Mouse (Mus musculus) adrenal gland, postnatal 25 days (tissue): ENCODE results near the gene Vmn1r90. TPM values are rescaled to one million over a fixed set of nuclear protein-coding genes. Genes with fewer than 3 reads are reported as not detected.
"Not testable (repeated sequence)": the region's sequence is repeated elsewhere in the genome, so short reads cannot be mapped to it uniquely, and the experiment has no call there.

Experiments
- DNase-seq: peaks from one replicate; pipeline ENCODE4 v3.0.0; 2021; ENCODE audit warnings: mixed read lengths
- long read RNA-seq: library from polyadenylated mRNA; stranded (forward); transcript quantifications from one replicate; pipeline ENCODE4 v2.0.0, GENCODE M21; 2021
- total RNA-seq: library from RNA; stranded (reverse); gene quantifications from 2 replicates; pipeline ENCODE4 v1.2.3, GENCODE M21; 2021

Gene Vmn1r90
- not detected in 2 replicates for total RNA-seq
- long read RNA-seq = 0 reads

- DNase-seq = no peak
Observed at GRCm38 (mm10) chr7:14563406-14563805, at the start of gene Vmn1r90. Vmn1r90 (minus strand) TSS chr7:14563506.

DNA sequence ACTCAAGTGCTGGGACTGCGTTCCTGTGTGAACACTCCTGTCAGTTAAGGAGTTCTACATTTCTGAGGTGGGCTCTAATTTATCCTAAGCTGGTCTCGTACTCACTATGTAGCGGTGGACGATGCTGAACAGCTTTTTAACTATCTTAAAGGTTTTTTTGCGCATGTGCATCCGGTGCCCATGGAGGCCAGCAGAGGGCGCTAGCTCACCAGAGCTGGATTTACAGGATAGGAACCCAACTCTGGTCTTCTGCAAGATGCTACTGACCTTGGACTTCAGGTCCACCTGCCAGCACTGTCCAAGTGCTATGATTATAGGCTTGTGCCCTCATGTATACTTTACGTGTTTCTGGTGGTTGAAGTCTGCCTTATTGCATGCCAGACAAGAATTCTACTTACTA, 29.7 kb upstream of the Vmn1r90 start:
- DNase-seq = not testable (repeated sequence)

- DNase-seq = no peak
Observed at GRCm38 (mm10) chr7:14552284-14552683, 11.0 kb downstream of the Vmn1r90 start.

DNA sequence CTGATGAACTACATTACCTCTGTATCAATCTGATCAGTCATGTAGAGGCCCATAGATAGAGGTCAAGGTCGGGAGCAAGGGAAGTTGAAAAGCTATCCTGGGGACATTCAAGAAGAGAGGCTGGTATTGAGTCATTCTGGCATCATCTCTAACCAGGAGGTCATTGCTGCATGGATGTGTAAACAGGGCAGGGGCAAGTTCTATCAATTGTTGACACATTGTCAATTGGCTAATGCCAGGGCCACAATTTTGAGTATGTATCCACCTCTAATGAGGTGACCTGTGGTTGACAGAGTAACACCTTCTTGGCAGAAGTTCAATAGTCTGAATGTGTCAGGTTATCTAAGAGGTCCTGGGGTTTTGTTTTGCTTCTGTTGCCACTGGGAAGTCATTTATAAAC, 38.0 kb downstream of the Vmn1r90 start:
- no peak for DNase-seq

DNA sequence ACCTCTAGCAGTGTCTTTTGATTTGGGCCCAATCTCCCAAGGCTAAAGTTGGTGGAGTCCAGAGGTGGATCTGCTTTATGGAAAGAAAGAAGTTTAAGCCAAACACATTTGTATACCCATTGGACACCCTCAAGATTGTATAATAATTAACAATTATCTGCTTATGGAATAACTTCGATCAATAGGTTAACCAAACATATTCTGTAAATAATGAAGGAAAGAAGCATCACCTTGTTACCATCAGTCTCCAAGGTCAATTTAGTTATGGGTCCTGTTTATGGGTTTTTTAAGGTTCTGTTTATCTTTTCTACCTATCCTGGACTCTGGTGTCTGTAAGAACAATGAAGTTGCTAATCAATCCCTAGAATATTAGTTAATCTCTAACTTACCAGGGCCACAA, 40.7 kb downstream of the Vmn1r90 start:
- no peak for DNase-seq

DNA sequence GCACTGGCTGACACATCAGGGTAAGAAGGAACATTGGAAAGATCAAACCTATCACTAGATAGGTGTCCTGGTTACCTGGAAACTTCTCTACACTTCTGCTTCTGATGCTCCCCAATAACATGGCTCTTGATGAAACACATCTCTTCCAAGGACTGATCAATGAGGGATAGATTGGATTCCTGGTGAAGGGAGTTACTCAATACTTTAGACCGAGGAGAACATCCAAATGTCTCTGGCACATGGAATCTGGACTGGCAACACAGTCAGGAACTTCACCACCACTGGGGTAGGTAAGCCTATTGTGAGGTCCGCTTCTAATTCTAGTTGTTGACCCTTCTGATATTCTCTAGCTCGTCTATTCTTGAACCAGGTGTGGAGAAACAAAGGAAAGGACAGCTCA, 45.0 kb downstream of the Vmn1r90 start:
- no peak for DNase-seq

Other genes starting within 250 kb of the Vmn1r90 start
- gene Obox8, start 229.9 kb downstream of the Vmn1r90 start, total RNA-seq = not detected in 2 replicates
- gene Sult2a8, start 116.7 kb downstream of the Vmn1r90 start, total RNA-seq = 3.0 TPM in 1 of 2 replicates, not detected in the other
- gene Sult2a7, start 69.3 kb downstream of the Vmn1r90 start, total RNA-seq = not detected in 2 replicates
- gene Obox7, start 96.0 kb upstream of the Vmn1r90 start, total RNA-seq = not detected in 2 replicates